Mouse (Mus musculus): Measurements from ENCODE around the gene Zfp882. TPM values are rescaled to one million over a fixed set of nuclear protein-coding genes. Genes with fewer than 3 reads are reported as not detected.
"Not testable (repeated sequence)": the region's sequence is repeated elsewhere in the genome, so short reads cannot be mapped to it uniquely, and the experiment has no call there.

Gene Zfp882
- total RNA-seq (2017), result 13.2 and 18.3 TPM in 2 replicates

GRCm38 (mm10) chr8:71908309-71909261 is at the start of gene Zfp882, which contains the start of gene Zfp617:
Gene Zfp882, plus strand, starts transcription at chr8:71908608.
Gene Zfp617, plus strand, starts transcription at chr8:71908635.
- peak; percentile 79 for ATAC-seq (ENCODE audit: extremely low read depth, insufficient number of reproducible peaks, low FRiP score, poor library complexity, severe bottlenecking)

DNA sequence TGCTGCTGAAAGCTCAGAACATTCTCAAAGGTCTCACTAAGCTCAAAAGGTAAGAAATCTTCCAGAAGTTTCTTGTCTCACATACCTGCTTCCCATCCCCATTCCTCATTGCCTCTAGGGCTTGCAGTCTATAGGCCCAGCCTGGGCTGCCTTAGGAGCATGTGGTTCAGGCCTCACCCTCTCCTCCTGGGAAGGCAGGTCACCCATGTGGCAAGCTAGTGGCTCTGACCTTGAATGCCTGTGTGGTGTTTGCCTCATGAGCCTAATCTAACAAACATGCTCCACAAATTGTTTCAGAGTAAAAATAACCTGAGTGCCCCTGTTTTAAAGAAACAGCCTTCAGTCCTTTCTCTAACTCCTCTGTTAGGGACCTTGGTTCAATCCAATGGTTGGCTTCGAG is 46.9 kb upstream of the Zfp882 start:
- ATAC-seq (ENCODE audit: extremely low read depth, insufficient number of reproducible peaks, low FRiP score, poor library complexity, severe bottlenecking), result not testable (repeated sequence)

DNA sequence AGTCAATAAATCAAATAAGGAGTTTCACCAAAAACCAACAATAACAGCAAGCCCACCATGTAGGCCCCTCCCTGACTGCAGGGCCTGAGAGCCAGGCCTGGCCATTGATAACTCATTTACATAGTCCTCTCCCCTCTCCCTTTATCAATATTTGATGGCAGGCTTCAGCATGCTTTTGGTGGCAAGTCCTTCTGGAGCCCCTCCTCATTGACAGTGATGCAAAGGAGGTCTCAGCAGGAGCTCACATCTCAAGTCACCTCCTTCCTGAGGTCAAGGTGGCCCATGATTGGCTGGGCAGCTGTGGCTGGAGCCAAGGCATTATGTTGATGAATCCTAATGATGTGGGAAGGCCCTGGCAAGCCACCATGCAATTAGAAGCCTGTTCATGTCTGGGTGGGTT is 46.4 kb upstream of the Zfp882 start:
- ATAC-seq (ENCODE audit: extremely low read depth, insufficient number of reproducible peaks, low FRiP score, poor library complexity, severe bottlenecking), result not testable (repeated sequence)

DNA sequence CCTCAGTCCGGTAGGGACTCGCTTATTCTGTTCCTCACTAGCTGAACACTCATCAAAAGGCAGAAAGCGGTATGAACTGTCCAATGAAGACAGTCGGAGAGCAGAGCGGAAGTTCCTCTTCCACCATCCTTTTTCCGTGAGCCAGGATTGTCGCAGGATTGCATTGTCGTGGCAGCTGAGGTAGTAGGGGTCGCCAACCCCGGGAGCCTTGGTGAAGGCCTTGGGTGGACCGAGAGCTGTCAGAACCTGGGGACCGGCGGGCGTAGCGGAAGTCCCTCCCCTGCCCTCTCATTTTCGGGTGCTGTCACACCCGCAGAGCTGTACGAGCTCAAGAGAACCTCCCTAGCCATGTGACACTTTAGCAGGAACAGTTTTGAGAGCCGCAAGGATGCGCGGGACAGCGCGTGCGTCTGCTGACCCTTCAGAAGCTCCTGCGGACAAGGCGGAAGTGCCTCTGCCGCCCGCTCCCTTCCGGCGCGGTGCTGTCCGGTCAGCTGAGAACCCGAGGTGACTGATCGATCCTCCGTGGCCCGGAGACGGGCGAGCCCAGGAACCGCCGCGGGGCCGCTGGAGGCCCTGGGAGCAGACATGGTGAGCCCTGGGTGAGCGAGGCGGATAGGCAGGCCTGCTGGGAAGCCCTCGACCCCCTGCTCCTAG is 26.7 kb upstream of the Zfp882 start, which contains the start of gene Zfp709:
Zfp709 (plus strand) TSS at position 402 of the 657 bp plus-strand sequence.
- ATAC-seq (ENCODE audit: extremely low read depth, insufficient number of reproducible peaks, low FRiP score, poor library complexity, severe bottlenecking), result peak; percentile 84

DNA sequence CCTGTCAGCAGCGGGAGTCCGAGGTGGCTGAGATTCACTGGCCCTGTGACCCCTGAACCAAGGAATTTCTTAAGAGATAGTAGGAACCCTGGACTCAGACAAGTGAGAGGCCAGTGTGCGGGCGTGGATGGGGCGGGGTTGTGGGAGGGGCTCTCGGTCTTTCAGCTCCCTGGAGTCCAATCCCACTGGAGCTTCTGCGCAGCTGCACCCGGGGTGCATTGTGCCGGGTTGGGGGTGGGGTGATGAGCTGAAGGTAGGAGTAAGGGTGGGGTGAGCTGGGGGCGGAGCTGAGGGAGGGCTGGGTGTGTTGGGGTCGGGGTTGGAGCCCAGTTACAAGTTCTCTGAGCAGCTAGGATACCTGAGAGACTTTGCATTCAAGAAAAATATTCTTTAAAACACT is 7.7 kb upstream of the Zfp882 start:
- ATAC-seq (ENCODE audit: extremely low read depth, insufficient number of reproducible peaks, low FRiP score, poor library complexity, severe bottlenecking), result not testable (repeated sequence)

GRCm38 (mm10) chr8:71903084-71903483 is 5.3 kb upstream of the Zfp882 start:
- not testable (repeated sequence) for ATAC-seq (ENCODE audit: extremely low read depth, insufficient number of reproducible peaks, low FRiP score, poor library complexity, severe bottlenecking)

GRCm38 (mm10) chr8:71906809-71907208 is 1.6 kb upstream of the Zfp882 start:
- no peak for ATAC-seq (ENCODE audit: extremely low read depth, insufficient number of reproducible peaks, low FRiP score, poor library complexity, severe bottlenecking)

DNA sequence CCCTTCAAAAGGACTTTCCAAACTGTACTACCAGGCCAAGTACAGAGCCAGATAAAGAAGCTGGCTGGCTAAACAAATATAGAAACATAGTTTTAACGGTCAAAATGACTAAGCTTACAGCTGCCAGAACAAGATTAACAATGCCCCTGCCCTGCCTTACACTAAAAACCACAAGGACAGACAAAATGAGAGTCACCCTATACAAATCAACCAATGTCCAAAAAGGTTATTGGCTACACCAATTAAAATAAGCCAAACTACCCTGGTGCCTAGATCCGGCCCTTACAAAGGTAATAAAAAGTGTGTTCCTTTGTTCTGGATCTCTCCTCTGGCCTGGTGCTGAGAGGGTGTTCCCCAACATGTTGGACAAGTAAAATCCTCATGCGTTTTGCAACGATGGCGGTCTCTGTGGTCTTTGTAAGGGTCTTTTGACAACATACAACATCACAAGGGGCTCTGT is 580 bp upstream of the Zfp882 start:
- ATAC-seq (ENCODE audit: extremely low read depth, insufficient number of reproducible peaks, low FRiP score, poor library complexity, severe bottlenecking), result no peak

DNA sequence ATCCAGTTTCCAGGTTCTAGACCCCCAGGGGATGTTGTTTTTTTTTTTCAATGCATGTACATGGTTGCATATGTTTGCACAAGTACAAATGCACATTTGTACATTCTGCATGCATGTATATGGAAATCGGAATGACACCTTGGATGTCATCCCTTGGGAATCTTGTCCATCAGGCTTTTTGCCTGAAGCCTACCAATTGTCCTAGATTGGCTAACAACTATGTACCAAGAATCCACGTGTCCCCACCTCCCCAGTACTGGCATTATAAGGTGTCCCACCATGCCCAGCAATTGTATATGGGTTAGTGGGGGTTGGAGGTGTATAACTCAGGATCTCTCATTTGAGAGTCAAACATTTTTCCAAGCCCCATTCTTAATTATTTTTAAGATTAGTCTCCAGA is 3.9 kb downstream of the Zfp882 start:
- no peak for ATAC-seq (ENCODE audit: extremely low read depth, insufficient number of reproducible peaks, low FRiP score, poor library complexity, severe bottlenecking)

DNA sequence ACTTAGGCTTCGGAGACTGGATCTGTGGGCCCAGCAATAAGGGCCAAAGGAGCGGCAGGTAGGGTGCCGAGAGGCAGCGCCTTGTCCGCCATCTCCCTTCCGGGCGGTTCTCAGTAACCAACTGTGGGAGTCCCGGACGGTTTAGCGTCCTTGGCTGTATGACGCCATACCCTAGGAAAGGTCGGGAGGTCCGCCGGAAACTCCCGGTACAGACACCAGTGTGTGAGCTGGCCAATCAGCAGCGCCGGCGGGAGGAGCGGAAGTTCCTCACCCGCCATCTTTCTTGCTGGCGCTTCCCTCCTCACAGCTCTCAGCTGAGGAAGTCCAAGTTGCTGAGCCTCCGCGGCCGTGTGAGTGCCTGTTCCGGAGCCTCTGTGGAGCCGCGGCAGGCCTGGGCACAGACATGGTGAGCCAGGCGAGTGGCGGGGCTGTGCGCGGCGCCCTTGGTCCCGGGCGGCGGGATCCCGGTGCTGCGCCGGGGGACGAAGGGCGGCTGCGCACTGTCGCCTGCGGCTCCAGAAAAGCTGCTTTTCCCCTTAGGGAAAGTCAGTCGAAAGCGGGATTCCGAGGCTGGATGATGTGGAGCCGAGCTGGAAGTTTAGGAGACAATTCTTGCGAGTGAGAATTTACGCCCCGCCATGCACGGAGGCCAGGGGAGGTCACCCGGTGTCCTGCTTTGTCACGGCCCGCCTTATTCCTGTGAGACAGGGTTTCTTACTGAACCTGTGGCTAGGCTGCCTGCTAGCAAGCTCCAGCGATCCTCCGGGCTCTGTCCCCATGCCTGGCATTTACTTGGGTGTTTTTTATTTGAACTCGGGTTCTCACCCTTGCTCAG is 14.4 kb downstream of the Zfp882 start:
- peak; percentile 96 for ATAC-seq (ENCODE audit: extremely low read depth, insufficient number of reproducible peaks, low FRiP score, poor library complexity, severe bottlenecking)

DNA sequence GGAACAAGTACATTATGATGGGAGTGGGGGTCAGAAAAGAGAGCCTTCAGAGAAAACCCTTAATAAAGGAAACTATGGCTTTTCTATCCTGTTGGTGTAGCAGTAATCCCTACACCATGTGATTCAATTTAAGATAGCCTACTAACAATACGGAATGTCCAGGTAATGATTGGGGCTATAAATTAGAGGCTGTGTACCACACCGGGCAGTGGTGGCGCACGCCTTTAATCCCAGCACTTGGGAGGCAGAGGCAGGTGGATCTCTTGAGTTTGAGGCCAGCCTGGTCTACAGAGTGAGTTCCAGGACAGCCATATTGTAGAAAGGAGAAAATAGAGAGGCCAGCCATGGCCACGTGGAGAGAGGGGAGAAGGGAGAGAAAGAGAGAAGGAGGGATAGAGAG is 17.4 kb downstream of the Zfp882 start:
- ATAC-seq (ENCODE audit: extremely low read depth, insufficient number of reproducible peaks, low FRiP score, poor library complexity, severe bottlenecking), result no peak

- no peak for ATAC-seq (ENCODE audit: extremely low read depth, insufficient number of reproducible peaks, low FRiP score, poor library complexity, severe bottlenecking)
Measured at GRCm38 (mm10) chr8:71926551-71926950, 18.1 kb downstream of the Zfp882 start.

DNA sequence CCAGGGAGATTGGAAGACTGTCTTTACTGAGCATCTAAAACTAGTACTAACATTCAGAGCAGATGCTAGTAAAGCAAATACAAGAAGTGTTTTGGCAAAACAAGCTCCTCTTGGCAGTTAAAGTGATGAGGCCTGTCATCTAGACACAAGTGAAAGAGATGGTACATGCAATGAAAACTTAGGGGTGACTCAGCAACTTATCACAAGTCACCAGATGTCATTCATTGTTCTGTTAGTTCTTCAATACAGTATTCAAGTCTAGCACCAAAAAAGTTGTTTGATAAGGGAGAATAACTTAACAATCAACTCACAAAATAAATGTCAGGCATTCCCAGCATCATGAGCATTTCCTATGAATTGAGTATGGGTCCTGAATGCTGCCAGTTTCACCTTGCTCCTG is 19.4 kb downstream of the Zfp882 start:
- no peak for ATAC-seq (ENCODE audit: extremely low read depth, insufficient number of reproducible peaks, low FRiP score, poor library complexity, severe bottlenecking)

DNA sequence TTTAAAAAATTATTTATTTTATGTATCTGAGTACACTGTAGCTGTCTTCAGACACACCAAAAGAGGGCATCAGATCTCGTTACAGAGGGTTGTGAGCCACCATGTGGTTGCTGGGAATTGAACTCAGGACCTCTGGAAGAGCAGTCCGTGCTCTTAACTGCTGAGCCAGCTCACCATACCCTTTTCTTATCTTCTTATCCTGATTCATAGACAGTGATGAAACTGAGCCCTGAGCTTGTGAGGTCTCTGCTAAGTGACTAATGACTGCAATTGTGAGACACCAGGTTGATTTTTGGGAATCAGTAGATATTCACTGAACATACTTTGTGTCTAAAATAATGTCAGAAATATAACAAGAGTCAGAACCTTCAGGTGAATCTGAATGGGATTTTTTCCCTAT is 29.6 kb downstream of the Zfp882 start:
- ATAC-seq (ENCODE audit: extremely low read depth, insufficient number of reproducible peaks, low FRiP score, poor library complexity, severe bottlenecking), result not testable (repeated sequence)

DNA sequence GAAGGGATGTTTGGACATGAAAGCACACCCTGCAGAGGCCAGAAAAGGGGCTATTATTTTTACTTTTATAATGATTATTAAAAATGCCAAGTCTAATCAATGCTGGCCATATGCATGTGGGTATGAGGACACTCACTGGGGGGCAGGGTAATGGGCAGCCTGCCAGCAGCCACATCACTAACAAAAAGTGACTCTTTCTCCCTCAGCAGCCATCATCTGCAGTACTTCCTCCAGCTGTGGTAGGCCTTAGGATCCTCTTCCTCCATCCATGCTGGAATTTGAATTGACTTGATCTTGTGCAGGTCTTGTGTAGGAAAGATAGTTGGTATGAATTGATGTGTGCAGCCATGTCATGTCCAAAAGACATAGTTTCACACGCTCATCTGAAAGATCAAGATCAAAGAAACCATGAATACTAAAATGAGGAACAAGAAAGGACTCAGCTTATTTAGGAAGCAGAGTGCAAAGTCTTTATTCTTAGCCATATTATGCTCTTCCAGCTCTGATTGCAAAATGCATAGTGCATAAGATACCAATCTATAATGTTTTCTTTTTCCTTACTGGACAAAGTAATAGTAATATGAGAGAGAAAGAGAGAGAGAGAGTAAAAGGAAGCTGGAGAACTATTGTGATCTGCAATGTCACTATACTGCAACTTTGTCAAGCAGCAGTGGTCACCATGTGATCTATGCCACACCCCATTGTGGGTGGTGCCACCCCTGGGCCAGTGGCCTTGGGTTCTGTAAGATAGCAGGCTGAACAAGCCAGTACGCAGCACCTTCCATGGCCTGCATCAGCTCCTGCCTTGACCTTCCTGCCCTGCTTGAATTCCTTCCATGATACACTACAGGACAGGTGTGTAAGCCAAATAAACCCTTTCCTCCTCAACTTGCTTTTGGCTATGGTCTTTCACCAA is 32.1 kb downstream of the Zfp882 start:
- no peak for ATAC-seq (ENCODE audit: extremely low read depth, insufficient number of reproducible peaks, low FRiP score, poor library complexity, severe bottlenecking)

DNA sequence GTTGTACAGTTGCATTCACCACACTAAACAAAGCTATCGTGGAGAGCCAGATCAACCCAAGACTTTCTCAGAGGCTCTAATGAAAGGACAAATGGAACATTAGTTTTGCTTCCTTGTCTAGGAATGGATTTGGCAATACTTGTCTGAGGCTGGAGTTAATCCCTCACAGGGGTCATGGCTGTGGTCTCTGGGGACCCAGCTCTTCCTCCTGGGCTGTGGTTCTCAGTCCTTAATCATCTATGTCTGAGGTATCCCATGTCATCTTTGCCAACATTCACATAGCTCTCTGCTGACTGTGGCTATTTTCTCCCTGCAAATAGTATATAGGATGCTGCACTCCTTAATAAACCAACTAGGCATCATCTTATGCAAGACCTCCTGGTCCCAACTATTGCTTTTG is 33.4 kb downstream of the Zfp882 start:
- no peak for ATAC-seq (ENCODE audit: extremely low read depth, insufficient number of reproducible peaks, low FRiP score, poor library complexity, severe bottlenecking)

- ATAC-seq (ENCODE audit: extremely low read depth, insufficient number of reproducible peaks, low FRiP score, poor library complexity, severe bottlenecking), result no peak
Measured at GRCm38 (mm10) chr8:71948624-71949023, 40.2 kb downstream of the Zfp882 start.
